Mouse (Mus musculus): ENCODE data around the gene Zmynd15.
"Not testable (repeated sequence)": the region's sequence is repeated elsewhere in the genome, so short reads cannot be mapped to it uniquely, and the experiment has no call there.

Gene Zmynd15

GRCm38 (mm10) chr11:70450926-70451325 lies 8.3 kb upstream of the Zmynd15 start:
- no peak for DNase-seq

GRCm38 (mm10) chr11:70451797-70452498 lies 7.3 kb upstream of the Zmynd15 start, which contains the start of gene Med11:
Gene Med11 (plus strand): TSS chr11:70451919.
- DNase-seq = peak; percentile 99

- no peak for DNase-seq
These were observed 5.8 kb upstream of the Zmynd15 start for GRCm38 (mm10) chr11:70453261-70454044.

- peak; percentile 62 for DNase-seq
These were observed 418 bp downstream of the Zmynd15 start, which contains the start of gene Cxcl16 for GRCm38 (mm10) chr11:70459601-70460101. Gene Cxcl16 (minus strand): TSS chr11:70459984.

- no peak for DNase-seq
These were observed 4.7 kb downstream of the Zmynd15 start for GRCm38 (mm10) chr11:70463970-70464369.

- no peak for DNase-seq
These were observed 6.0 kb downstream of the Zmynd15 start for GRCm38 (mm10) chr11:70465211-70465610.

GRCm38 (mm10) chr11:70465824-70466223 lies 6.6 kb downstream of the Zmynd15 start:
- peak; percentile 49 for DNase-seq

GRCm38 (mm10) chr11:70467902-70468619 lies 8.8 kb downstream of the Zmynd15 start:
- no peak for DNase-seq

- no peak for DNase-seq
These were observed 10.5 kb downstream of the Zmynd15 start for GRCm38 (mm10) chr11:70469764-70470163.

- DNase-seq = peak; percentile 84
These were observed 13.5 kb downstream of the Zmynd15 start for GRCm38 (mm10) chr11:70472716-70473115.

- not testable (repeated sequence) for DNase-seq
These were observed 14.1 kb downstream of the Zmynd15 start for GRCm38 (mm10) chr11:70473291-70473690.

- DNase-seq = peak; percentile 86
These were observed 15.8 kb downstream of the Zmynd15 start for GRCm38 (mm10) chr11:70474872-70475534.

GRCm38 (mm10) chr11:70485498-70485897 lies 26.3 kb downstream of the Zmynd15 start:
- no peak for DNase-seq

GRCm38 (mm10) chr11:70487816-70488215 lies 28.6 kb downstream of the Zmynd15 start:
- DNase-seq = no peak

- DNase-seq = no peak
These were observed 29.9 kb downstream of the Zmynd15 start for GRCm38 (mm10) chr11:70489138-70489537.

- DNase-seq = no peak
These were observed 30.5 kb downstream of the Zmynd15 start for GRCm38 (mm10) chr11:70489684-70490083.

- DNase-seq = peak; percentile 69
These were observed 40.6 kb downstream of the Zmynd15 start for GRCm38 (mm10) chr11:70499566-70500475.

- no peak for DNase-seq
These were observed 41.2 kb downstream of the Zmynd15 start for GRCm38 (mm10) chr11:70500476-70500812.

GRCm38 (mm10) chr11:70502018-70502417 lies 42.8 kb downstream of the Zmynd15 start:
- DNase-seq = no peak

- no peak for DNase-seq
These were observed 45.7 kb downstream of the Zmynd15 start, which contains the start of gene Tm4sf5 for GRCm38 (mm10) chr11:70504970-70505369. Gene Tm4sf5 (plus strand): TSS chr11:70505244.

GRCm38 (mm10) chr11:70506385-70506784 lies 47.2 kb downstream of the Zmynd15 start:
- DNase-seq = peak; percentile 85
